Mouse (Mus musculus) olfactory bulb, adult 2 months (tissue): ENCODE results near the gene Fastkd5. TPM values are rescaled to one million over a fixed set of nuclear protein-coding genes. Genes with fewer than 3 reads are reported as not detected.

Experiments used
- H3K27ac ChIP-seq: fragments of 200-500 bp; 2 replicates; pipeline ENCODE4 v1.5.1; 2012; ENCODE audit warnings: low read depth, low read length; ENCODE audit not compliant: insufficient read depth
- H3K4me1 ChIP-seq: fragments of 200-500 bp; 2 replicates; pipeline ENCODE4 v1.6.1; 2012; ENCODE audit warnings: low read length; ENCODE audit not compliant: control insufficient read depth, insufficient read depth
- H3K4me3 ChIP-seq: fragments of 200-500 bp; 2 replicates; pipeline ENCODE4 v1.5.1; 2012; ENCODE audit warnings: mild to moderate bottlenecking, low read depth, low read length, moderate library complexity; ENCODE audit not compliant: insufficient read depth
- CTCF ChIP-seq: fragments of 200-500 bp; IDR thresholded peaks from 2 replicates; pipeline ENCODE4 v1.5.1; 2012; ENCODE audit warnings: low read depth, mild to moderate bottlenecking, low read length, moderate library complexity; ENCODE audit not compliant: insufficient read depth
- POLR2A ChIP-seq: fragments of 200-500 bp; IDR thresholded peaks from 2 replicates; pipeline ENCODE4 v1.6.1; 2012; ENCODE audit warnings: mild to moderate bottlenecking, low read depth, low read length, moderate library complexity; ENCODE audit not compliant: insufficient read depth
- WGBS: fragments of 180-500 bp; shearing (Covaris S2); methylation state at CpG from one replicate; pipeline ENCODE4 v1.1.7; 2018; 5-methylcytosine and 5-hydroxymethylcytosine counted together
- polyA plus RNA-seq: library from polyadenylated mRNA; stranded (reverse); fragments of >200 nt; gene quantifications from 2 replicates; pipeline ENCODE4 v1.2.4, GENCODE M21; 2012; ENCODE audit warnings: low replicate concordance; ENCODE audit not compliant: missing spikeins, insufficient read depth, insufficient read length

Fastkd5 gene
- polyA plus RNA-seq, 1 experiment: not detected

DNA sequence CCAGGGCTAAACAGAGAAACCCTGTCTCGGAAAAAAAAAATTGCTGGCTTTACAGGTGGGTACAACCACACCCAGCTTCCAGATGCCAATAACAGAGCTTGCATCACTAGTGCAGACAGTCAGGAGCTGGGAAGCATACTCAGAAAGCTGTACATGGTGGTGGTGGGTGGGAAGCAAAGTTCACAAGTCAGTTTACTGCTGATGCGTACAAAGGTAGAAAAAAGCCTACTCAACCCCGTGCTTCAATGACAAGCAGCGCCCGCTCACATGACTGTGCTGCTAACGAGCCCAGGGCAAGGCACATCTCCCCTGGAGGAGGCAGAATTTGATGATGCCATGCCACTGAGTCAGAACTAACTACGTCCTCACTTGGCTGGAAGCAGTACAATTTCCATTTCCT lies 10.9 kb downstream of the Fastkd5 start:
- no peak overlapping the region for H3K27ac ChIP-seq
- no peak for TF ChIP-seq CTCF
- WGBS: 68% methylated on average over 7 of the region's 7 CpGs
- no peak overlapping the region for H3K4me3 ChIP-seq
- H3K4me1 ChIP-seq: no peaks in the 10 kb centered on the region

DNA sequence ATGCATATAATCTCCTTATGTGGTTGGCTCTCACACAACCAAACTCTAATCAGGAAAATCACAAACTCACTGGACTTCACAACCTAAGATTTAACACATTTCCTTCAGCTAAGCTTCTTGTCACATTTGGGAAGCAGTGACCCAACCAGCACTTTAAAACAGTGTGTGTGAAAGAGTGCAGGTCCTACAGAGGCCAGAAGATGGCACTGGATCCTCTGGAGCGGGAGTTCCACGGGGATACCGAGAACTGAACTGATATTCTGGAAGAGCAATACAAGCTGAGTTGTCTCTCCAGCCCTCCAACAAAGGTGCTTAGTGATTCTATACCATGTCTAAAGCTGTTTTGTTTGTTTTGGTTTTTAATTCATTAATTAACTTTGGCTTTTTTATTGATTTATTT lies 16.7 kb downstream of the Fastkd5 start:
- WGBS: 59% methylated on average over 3 of the region's 3 CpGs
- H3K4me1 ChIP-seq: no peaks in the 10 kb centered on the region
- H3K4me3 ChIP-seq: no peak overlapping the region
- no peak overlapping the region for H3K27ac ChIP-seq
- TF ChIP-seq CTCF (no peak), POLR2A (no peak)

DNA sequence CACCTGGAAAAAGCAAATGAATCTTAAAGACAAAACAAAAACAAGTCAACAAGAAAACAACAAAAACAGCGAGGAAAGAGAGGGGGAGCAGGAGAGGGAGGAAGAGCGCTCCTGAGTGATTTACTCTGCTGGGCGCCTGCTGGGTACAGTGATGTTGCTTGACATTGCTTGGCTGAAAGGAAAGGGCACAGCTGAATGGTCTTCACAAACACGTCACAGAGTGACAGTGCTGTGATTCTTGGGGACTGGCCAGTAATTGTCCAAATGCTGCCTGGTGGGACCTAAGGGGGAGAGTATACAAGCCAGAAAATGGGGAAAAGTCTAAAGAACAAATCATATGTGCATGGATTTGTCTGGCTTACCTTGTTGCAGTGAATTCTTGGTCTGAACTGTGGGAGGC lies 27.6 kb downstream of the Fastkd5 start:
- 80% methylated on average over 4 of the region's 4 CpGs for WGBS
- Histone ChIP-seq H3K27ac (no peak overlapping the region), H3K4me1 (no peaks in the 10 kb centered on the region), H3K4me3 (no peak overlapping the region)
- TF ChIP-seq POLR2A (no peak), CTCF (no peak)

DNA sequence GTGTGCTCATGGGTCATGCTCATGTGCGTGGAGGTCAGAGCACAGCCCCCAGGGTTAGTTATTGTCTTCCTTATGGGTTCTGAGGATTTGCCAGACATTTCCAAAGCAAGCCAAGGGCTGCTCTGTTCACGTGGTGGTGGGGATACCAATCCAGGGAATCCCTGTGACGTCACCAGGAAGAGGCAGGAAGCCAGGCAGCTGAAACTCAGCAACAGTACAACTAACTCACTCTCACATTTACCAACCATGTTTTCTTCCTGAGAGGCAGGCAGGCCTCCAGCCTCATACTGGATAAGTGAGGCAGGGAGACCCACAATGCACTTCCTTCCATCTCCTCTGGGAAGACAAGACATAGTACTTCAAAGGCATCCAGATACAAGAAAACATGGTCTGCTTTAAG lies 31.4 kb downstream of the Fastkd5 start:
- Histone ChIP-seq H3K27ac (no peak overlapping the region), H3K4me3 (no peak overlapping the region), H3K4me1 (no peaks in the 10 kb centered on the region)
- no peak for TF ChIP-seq CTCF
- TF ChIP-seq POLR2A: no peak
- WGBS: 61% methylated on average over 3 of the region's 3 CpGs

DNA sequence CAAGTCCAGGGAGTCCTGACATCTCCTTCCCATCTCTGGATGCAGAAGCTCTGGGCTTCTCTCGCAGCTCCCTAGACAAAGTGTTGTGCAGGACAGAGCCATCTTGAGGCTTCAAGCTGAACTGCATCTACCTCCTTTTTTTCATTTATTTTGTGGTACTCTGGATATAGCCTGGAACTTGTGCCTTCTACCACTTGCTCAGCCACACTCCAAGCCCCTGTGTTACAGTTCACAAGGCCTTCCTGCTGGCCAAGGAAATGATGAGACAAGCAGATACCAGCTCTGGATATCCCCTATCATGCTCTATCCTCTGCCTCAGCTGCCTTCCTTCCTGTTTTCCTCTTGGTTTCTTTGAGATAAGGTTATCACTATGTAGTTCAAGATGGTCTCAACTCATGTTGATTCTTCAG lies 32.2 kb downstream of the Fastkd5 start:
- whole genome bisulfite sequencing: 4% methylated on average over 1 of the region's 1 CpGs
- no peak overlapping the region for H3K4me3 ChIP-seq
- no peaks in the 10 kb centered on the region for H3K4me1 ChIP-seq
- H3K27ac ChIP-seq: no peak overlapping the region
- 0 out of 2 replicates have a peak, but pooled peaks have one; percentile 11 for TF ChIP-seq CTCF
- TF ChIP-seq POLR2A: no peak

DNA sequence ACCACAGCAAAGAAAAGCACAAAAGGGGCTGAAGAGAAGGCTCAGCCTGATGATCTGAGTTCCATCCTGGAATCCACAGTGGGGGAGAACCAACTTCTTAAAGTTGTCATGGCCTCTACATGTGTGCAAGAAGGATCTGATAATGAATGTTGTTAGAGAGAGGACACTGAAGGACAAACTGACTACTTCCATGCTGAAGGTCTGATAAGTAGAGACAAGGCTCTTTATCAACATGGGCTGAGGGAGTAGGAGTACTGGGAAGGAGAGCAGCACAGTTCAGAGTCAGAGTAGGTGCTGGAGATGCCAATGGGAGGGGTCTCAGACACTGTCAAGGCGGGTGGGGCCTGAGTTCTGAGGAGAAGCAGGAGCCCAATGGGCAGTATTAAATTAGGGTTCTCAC lies 34.2 kb downstream of the Fastkd5 start:
- Histone ChIP-seq H3K27ac (no peak overlapping the region), H3K4me1 (no peaks in the 10 kb centered on the region), H3K4me3 (no peak overlapping the region)
- 89% methylated on average over 1 of the region's 1 CpGs for WGBS
- no peak for TF ChIP-seq POLR2A
- no peak for TF ChIP-seq CTCF

DNA sequence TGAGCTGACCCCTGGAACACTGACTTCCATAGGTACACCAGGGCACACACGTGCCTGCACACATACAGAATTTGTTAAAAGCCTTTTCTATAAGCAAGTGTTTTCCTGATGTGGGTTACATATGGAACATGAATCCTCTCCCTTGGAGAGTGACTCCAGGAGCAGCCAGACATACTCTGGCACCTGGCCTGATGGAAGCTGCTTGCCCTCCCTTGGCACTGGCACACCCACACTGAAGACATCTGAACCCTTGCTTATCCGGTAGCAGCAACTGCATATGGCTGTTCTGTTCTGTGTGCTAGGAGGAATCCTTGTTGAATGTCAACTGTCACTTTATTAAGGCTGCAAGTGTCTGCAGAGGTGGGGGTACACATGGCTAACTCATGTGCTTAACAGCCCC lies 38.8 kb downstream of the Fastkd5 start:
- no peak for TF ChIP-seq POLR2A
- no peak for TF ChIP-seq CTCF
- Histone ChIP-seq H3K27ac (no peak overlapping the region), H3K4me3 (no peak overlapping the region), H3K4me1 (peaks cover 6% of the 10 kb centered on the region)
- 86% methylated on average over 2 of the region's 2 CpGs for WGBS

DNA sequence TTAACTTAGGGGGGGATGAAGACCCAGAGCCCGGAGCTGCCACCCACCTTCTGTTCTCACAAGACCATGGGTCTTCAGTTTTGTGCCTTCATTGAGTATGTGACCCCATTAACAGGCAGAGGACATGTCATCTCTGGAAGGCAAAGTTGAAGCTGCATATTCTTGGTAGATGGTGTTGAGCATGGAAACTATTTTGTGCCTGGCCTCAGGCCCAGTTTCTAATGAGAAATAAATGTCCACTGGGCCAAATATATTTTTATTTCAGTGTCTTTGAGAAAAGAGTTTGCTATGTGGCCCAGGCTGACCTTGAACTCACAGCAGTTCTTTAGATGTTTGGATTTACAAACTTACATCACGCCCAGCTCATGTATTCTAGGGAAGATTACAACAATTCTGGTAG lies 40.1 kb downstream of the Fastkd5 start:
- TF ChIP-seq CTCF (no peak), POLR2A (no peak)

DNA sequence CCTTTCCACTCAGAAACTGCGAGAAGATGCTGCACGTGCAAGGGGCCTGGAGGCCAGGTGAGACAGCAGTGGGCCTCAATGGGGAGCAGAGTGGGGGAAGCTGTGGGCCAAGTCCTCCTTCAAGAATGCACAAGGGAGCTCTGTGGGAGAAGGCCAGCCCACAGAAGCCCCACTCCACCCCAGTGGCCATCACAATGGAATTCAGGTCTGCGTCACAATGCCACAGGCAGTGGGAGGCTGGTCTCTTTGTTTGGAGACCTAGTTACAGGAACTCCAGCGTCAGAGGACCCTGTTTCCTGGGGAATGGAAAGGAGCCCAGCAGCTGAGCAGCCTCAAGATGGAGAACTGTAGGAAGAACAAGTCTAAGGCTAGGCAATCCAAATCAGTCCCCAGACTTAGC lies 40.7 kb downstream of the Fastkd5 start:
- H3K4me1 ChIP-seq: peaks cover 6% of the 10 kb centered on the region
- 62% methylated on average over 4 of the region's 4 CpGs for WGBS
- H3K4me3 ChIP-seq: no peak overlapping the region
- no peak overlapping the region for H3K27ac ChIP-seq
- no peak for TF ChIP-seq CTCF
- no peak for TF ChIP-seq POLR2A

More for the DNA sequence above, 40.1 kb downstream of the Fastkd5 start:
- peaks cover 6% of the 10 kb centered on the region for H3K4me1 ChIP-seq
- no peak overlapping the region for H3K4me3 ChIP-seq
- no peak overlapping the region for H3K27ac ChIP-seq
- WGBS: 97% methylated on average over 2 of the region's 2 CpGs

DNA sequence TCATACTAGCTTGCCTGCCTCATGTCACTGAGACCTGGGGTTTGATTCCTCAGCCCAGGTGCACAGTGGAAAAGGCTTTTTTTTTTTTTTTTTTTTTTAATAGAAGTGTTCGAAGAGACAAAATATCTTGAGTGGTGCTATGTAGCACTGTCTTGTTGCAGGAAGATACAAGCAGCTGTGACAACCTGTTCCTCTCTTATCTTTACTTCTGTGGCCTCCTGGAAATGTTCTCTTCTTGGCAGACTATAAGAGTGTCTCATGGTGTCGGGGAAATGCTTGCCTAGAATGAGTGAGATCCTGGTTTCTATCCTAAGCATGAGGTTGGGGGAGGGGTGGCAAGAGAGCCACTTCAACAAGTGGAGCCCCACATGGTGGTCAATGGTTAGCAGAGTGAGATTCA lies 41.5 kb downstream of the Fastkd5 start:
- no peak overlapping the region for H3K27ac ChIP-seq
- TF ChIP-seq POLR2A: no peak
- TF ChIP-seq CTCF: no peak
- 77% methylated on average over 2 of the region's 2 CpGs for WGBS
- no peak overlapping the region for H3K4me3 ChIP-seq
- H3K4me1 ChIP-seq: peaks cover 6% of the 10 kb centered on the region
